Mouse (Mus musculus): ENCODE data around the gene Slc44a1. TPM values are rescaled to one million over a fixed set of nuclear protein-coding genes. Genes with fewer than 3 reads are reported as not detected.

The Slc44a1 gene
- total RNA-seq, 4 experiments from 2014 or later, result 80.8 to 88.6 (median 85.0) TPM

DNA sequence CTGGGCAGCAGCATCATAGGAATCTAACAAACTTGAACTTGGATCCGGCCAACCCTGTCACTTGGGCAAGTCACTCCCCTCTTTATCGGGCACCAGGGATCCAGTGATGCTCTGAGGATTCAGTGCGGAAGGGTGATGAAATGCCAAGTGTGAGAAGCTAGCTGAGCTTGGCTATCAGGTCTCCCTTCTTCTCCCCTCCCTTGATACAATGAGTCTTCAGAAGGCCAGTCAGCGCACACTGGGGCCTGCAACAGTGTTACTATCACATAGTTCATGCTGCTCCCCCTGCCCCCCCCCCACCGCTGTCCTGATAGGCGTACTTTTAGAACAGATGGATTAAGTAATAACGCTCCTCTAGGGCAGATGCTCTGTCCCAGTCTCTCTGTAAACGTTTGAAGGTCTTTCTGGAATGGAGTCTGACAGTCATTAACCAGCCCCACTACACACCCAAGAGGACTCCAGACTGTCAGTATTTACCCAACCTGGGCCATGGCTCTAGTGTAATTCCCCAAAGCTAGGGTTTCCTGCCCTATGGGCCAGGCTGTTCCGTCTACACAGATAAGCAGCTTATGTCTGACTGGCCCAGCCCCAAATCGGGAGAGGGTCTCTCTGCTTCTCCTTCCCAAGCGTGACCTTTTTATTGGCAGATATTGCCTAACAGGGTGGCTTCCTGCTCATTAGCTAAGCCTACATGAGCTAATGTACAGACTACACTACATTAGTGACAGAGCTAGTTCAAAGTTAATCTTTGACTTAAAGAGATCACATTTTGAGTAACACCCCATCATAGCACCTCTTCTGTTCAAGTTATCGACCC lies 155.2 kb downstream of the Slc44a1 start:
- DNase-seq (ENCODE audit: low spot score in 2 of 2), result no peak

DNA sequence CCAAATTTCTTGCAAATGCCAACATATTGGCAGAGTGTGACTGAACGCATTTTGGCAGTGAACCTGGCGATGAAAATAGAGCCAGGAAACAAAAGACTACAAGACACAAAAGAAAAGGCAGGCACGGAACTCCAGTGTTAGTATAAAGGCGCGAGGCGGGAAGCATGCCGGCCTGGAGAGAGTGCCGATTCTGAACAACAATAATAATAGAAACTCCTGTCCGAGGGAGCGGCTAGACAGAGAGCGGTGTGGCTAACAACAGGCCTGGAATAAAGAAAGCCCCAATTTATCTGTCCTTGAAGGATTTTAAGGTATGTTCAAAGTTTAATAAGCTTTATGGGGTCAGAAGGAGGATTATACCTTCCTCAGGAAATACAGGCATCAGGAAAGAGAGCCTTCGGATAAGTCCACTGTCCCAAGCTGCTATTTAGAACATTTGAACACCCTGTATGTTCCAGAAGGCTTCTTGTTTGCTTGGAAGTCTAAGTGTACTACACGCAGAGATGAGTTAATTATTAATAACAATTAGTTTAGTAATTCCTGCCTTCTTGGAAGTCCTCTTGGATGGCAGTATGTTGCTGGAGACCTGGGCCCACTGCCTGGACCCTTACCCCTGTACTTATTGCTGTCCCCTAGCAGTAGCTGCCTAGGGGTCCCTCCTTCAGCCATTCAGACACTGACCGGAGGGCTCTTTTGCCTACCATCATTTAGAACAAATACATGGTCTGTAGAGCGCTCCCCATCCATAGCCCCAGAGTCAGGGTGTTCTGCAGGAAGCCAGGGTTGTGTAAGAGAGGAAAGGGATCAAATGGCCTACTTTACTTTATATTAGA lies 156.1 kb downstream of the Slc44a1 start:
- no peak for DNase-seq (ENCODE audit: low spot score in 2 of 2)

DNA sequence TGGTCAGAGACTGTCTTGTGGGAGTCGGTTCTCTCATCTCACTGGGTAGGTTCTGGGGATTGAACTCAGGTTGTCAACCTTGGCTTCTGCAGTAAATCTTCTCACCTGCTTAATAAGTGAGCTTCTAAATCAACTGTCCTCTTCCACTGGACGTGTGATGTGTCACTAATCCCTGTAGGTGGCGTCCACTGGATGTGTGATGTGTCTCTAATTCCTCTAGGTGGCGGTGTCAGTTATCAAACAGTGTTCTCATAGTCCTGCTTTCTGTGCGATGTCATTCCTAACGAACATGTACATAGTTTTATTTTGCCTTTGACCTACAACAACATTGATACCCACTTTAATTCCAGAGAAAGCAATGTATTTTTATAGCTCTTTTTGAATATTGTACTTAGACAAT lies 160.2 kb downstream of the Slc44a1 start:
- no peak for DNase-seq (ENCODE audit: low spot score in 2 of 2)

DNA sequence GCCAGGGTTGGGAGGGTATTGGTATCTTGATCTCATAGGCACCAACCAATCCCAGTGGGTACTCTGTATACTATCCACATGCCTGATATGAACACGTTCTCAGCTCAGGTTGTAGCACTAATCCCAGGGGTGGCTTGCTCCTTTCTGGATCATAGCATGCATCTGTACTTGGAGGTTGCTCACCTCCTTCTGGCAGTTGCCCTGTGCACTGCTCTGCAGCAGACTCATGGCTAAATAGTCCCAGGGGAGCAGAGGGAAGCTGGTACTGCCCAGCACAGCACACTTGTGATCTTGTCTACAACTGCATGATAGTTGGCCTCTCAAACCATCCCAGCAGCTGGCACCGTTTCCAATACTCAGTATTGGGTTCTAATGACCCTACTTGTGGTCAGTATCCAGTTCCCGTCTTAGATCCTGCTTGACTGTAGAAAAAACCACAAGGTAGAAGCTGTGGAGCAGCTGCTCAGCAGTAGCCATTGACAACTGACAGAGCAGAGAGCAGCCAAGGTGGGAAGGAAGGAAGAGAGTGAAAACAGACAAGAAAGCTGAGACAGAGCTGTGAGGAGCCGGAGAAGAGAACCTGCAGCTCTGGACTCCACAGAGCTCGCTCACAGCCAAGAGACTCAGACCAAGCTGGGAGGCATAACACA lies 174.5 kb downstream of the Slc44a1 start:
- no peak for DNase-seq (ENCODE audit: low spot score in 2 of 2)

DNA sequence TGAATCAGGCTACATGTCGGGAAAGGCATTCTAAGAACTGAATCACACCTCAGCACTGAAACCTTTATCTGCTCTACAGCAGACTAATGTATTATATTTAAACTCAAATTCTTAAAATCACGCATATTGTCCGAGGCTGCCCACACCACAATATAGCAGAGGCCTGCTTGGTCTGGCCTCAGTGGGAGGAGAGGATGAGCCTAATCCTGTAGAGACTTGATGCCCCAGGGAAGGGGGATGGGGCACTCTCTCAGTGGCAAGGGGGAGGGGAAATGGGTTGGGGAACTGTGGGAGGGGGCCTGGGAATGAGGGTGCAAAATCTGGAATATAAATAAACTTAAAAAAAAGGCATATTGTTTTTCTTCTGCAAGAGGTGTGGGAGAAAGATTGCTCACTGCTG lies 177.8 kb downstream of the Slc44a1 start:
- DNase-seq (ENCODE audit: low spot score in 2 of 2), result no peak

DNA sequence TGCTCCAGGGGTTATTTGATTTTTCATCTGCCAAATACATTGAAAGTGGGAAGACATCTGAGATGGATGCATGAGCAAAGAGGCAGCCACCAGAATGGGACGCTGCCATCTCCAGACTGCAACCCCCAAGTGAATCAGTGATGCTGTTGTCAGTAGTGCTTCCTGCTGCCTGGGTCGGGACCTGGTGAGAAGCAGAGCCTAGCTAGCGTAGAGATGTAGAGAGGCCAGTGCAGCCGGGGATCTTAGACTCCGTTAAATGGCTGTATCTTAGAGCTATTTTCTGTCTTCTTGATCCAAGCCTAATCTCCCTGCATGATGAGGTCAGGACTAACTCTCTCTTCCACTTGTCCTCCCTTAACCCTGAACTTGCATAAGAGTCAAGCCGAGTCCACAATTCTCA lies 179.9 kb downstream of the Slc44a1 start:
- no peak for DNase-seq (ENCODE audit: low spot score in 2 of 2)

DNA sequence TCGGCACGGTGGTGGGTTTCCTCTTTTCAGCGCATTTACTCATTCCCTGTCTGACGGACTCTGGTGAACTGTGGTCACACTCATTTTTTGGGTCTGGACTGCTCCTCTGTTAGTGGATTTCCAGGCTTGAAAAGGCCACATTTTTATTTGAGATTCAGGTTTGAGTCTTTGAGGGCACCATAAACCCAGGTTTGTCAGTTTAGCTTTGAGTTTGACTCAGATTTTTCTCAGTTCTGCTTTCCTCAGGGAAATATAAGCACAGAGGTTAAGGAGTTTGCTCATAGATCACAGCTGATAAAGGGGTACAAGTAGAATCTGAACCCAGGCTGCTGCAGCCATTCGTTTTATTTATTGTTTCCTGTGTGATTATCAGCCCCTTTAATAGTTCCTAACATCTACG lies 180.9 kb downstream of the Slc44a1 start:
- DNase-seq (ENCODE audit: low spot score in 2 of 2), result no peak

DNA sequence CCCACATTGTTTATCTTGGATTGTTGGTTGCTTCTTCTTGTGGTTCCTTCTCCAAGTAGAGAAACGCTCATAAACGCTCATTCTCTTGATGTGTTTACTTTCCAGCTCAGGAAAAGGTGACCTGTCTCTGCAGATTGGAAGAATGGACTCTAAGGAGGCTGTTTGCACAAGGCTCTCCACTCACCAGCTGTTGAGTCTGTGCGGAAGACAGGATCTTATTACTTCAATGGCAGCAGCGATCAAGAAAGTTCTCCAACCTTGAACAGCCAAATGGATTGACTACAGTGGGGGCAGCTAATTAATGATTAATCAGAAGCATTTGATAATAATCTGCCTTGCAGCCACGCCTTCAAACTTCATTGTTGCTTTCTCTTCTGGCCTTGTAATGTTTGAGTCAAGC lies 181.3 kb downstream of the Slc44a1 start:
- no peak for DNase-seq (ENCODE audit: low spot score in 2 of 2)

DNA sequence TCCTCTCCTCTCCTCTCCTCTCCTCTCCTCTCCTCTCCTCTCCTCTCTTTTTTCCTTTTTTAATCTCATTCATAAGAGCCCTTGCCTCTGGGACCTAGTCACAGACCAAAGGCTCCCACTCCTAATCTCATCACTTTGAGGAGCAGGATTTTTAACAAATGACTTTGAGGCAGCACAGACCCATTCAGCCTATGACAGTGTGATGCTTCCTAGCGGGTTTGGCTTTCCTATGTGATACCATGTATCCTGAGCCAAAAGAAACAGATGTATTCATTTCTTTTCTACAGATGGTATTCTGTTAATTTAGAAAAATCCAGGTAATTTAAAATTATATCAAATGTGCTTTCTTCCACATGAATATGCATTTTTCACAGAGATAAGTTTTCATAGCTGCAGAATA lies 183.5 kb downstream of the Slc44a1 start:
- no peak for DNase-seq (ENCODE audit: low spot score in 2 of 2)

DNA sequence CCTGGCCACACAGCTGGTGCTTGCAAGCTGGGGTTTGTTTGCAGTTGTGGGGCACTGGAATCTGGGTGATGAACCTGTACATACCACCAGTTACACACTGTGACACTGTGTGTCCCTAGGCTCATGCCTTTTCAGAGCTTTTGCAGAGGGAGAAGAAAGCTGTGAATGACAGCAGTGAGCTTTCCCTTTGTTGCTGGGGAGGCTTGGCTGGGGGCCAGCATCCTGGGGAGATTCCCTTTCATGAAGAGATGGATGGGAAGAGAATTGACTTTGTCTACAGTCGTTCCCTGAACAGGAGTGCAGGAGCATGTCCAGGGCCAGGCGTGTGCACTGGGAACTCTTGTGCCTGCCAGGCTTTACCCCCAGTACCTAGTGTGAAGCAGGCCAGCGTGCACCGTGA lies 184.6 kb downstream of the Slc44a1 start:
- no peak for DNase-seq (ENCODE audit: low spot score in 2 of 2)

DNA sequence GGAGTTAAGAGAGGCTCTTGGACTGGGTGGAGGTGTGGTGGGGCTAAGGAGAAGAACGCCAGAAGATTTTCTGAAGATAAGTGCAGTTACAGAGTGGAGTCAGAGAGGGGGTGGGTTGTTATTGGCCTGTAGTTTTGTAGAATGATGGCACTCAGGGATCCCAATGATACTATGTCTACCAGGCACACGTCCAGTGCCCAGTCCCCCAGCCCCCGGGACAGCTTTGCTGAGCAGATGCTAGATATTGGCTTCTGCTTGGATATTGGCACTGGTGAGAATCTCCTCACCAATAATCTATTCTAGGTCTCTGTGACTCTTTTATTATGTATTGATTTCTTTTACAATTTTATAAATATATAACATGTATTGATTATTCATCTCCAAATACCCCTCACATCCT lies 185.1 kb downstream of the Slc44a1 start:
- DNase-seq (ENCODE audit: low spot score in 2 of 2), result no peak

DNA sequence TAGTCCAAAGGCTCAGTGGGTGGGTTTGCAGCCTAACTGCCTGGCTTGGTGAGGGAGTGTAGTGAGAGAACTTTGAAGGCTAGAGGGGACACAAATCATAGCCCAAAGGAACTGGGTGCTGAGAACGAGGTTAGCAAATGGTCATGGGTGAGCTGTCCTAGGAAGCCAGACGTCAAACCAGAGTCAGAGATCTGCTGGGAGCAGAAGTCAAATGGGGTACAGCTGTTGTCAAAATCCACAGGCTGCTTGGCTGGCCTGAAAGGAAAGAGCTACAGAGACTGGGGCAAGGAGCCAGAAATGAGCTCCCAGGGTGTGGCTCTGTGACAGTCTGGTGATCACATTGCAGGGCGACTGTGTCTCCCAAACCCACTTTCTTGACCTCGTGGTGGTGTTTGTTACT lies 188.7 kb downstream of the Slc44a1 start:
- DNase-seq (ENCODE audit: low spot score in 2 of 2), result no peak

DNA sequence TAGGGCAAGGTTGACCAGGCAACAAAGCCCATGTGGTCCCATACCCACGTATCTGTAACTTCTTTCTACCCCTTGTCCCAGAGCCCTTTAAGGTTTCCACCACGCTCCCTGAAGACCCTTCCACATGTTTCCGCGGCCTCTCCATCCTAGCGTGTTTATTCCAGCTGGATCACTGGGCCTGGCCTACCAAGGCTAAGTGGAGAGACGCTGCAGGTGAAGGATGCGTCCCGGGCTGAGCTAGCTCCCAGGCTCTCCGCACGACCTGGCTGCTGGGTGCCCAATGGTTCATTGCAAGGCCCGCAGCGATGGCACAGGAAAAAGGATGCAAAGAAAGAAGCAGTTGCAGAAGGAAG lies 190.7 kb downstream of the Slc44a1 start:
- DNase-seq (ENCODE audit: low spot score in 2 of 2), result no peak

DNA sequence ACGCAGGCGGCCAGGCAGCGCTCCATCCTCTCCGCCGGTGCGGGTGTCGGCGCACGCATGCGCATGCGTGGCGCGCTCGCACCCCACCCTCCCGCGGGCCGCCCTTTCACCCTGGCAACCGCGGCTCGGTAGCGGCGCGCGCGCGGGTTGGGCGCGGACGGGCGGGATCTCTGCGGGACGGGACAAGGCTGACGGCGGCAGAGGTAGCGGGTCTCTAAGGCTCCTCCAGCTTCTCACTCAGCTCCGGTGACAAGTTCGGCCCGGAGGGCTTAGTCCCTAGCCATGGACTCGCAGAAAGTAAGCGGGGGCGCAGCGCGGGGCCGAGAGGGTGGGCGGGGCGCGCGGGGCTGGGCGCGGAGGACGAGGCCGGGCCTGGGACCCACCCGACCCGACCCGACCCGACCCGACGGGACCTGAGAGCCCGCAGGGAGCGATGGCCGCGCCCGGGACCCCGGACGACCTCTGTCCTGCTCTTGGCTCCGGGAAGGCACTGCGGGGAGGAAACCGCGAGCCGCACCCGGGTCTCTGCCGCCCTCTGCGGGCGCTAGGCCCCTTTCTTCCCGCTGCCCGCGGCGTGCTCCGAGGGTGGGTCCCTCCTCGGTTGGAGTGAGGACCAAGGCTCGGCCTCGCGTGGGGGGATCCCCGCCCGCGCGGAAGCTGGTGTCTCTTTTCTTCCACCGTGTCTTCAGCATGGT lies 191.2 kb downstream of the Slc44a1 start, which contains the start of gene Fsd1l:
TSS of gene Fsd1l (plus strand) at position 156 of the 695 bp plus-strand sequence.
- peak; percentile 64 to 77 for DNase-seq (ENCODE audit: low spot score in 2 of 2)

DNA sequence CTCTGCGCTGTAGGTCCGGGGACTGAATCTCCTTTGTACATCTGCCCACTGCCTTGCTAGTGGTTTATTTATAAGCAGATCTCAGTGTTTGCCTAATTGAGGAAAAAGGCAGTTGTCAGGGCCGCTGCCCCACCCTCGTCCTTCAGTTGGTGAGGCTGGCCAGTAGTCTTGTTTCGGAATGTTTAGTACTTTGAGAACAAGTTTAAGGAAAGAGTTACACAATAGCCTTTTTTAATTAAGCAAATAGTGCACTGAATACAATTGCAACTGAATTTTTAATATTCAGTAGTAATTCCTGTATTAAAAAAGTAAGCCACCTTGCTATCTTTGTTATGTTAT lies 191.8 kb downstream of the Slc44a1 start:
- DNase-seq (ENCODE audit: low spot score in 2 of 2), result no peak

DNA sequence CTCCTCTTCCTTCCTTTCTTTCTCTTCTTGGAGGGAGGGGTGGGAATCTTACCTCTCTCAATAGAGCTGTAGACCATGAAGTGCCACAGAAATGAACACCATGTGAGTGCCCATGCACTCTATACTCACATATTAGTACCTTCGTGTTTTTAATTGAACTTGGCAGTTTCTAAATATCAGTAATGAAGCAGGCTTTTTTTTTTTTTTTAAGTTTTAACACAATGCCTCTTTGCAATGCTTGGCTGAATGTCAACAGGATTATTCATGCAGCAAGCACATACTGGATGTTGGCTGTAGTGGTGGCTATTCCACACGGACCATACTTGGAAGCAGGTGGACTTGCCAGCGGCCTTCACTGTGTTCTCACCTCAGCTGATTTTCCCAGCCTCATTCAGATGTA lies 195.1 kb downstream of the Slc44a1 start:
- DNase-seq (ENCODE audit: low spot score in 2 of 2), result no peak

DNA sequence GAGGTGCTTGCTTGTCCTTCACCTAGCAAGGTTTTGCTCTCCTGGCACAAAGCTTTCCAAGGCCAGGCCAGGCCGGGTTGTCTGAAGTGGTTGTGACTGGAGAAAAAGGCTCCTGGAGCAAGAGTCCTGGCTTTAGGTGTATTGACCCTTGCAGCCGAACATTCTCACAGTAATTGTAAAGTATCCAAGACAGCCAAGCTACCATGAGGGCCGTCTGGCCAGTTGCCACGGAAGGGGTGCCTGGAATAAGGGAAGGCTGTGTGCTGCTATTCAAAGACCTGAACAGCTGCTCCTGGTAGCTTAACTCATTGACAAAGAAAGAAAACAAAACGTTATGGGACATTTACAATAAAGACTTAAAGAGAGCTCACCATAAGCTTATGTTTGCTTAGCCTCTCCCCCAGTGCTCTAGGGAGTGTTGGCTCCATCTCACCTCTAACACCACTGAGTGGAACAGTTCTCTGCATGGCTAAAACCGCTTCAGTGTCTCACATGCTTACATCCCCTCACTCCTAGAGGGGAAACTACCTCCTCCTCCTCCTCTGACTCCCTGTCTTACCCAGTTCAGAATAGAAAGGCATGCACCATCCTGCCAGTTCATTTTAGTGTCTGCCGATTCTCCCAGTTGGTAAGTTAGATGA lies 197.2 kb downstream of the Slc44a1 start:
- DNase-seq (ENCODE audit: low spot score in 2 of 2), result no peak

DNA sequence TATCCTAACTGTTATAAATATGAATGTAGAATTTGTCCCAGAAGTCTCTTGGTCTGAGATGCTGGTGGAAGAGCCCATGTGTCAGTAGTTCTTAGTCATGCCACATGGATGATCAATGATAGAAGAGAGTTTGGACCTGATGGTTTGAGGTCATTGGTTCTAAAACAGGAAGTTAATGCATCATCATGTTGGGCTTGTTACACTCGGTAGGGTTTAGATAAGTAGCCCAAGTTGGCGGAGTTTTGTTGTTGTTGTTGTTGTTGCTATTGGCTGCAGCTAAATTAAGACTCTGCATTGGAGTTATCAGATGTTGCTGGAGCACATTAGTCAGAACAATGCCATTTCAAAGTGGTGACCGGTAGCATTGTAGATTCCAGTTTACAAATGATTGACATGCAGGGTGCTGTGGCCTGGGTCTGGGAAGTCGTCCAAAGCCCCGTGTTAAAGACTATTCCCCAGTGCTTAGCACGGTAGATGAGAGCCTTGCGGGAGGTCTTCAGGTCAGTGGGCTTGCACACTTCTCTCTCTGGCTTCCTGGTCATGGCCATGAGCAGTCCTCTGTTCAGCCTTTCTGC lies 198.4 kb downstream of the Slc44a1 start:
- no peak for DNase-seq (ENCODE audit: low spot score in 2 of 2)

DNA sequence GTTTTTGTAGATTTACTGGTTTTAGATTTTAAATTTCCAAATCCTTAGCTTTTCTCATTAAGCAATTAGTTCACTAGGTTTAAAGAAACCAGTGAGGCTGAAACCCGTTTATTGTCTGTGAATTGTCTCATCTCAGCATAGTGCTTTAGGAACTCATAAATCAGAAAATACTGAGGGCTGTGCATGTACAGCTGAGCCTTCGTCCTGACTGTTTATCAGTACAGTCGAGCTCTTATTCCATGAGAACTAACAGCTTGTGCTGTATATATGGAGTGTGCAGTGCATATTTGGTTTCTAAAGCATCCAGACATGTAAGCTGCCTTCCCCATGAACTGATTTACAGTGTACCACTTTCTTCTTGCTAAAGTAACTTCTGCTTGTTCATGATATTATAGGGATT lies 217.8 kb downstream of the Slc44a1 start:
- no peak for DNase-seq (ENCODE audit: low spot score in 2 of 2)

DNA sequence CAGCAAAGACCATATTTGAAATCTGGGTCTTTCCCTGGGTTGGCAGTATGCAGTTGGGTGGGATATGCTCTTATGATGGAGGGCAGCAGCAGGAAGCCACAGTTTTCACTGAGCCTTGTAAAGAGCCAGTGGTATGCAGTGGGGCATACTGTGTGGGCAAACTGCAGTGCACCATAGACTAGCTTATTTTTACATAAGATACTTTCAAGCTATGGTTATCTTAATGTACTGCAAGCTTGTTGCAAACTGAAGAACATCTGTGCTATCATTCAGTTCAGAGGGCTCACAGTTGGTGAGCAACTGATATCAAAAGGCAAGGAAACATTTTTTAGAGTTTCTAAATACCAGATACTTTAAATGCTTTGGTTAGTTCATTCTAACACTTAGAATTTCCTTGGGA lies 220.5 kb downstream of the Slc44a1 start:
- no peak for DNase-seq (ENCODE audit: low spot score in 2 of 2)
